Mouse (Mus musculus) thymus, postnatal 25 days (tissue): ENCODE data around the gene Il6ra.
"Not testable (repeated sequence)": the region's sequence is repeated elsewhere in the genome, so short reads cannot be mapped to it uniquely, and the experiment has no call there.

ENCODE experiments used
- DNase-seq: peaks from one replicate; pipeline ENCODE4 v3.0.0; 2022

Il6ra gene

GRCm38 (mm10) chr3:89872684-89873083 is 40.3 kb downstream of the Il6ra start:
- no peak for DNase-seq

DNA sequence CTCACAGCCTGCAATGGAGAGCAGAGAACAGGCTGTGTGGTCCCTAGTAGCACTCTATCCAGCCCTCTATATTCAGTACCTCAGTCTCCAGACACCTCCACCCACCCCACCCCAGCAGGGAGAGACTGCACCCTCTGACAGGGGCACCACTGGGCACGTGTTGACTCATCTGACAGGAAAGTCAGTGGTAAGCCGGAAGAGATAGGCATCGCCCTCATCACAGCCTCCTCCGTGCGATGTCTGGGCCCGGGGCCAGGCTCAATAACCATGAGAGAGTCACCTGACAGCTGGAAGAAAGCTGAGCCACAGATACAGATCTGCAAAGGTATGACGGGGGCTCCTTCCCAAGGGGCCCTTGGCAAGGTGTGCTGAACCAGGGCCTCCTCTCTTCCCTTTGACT is 40.8 kb downstream of the Il6ra start:
- peak; percentile 85 for DNase-seq

DNA sequence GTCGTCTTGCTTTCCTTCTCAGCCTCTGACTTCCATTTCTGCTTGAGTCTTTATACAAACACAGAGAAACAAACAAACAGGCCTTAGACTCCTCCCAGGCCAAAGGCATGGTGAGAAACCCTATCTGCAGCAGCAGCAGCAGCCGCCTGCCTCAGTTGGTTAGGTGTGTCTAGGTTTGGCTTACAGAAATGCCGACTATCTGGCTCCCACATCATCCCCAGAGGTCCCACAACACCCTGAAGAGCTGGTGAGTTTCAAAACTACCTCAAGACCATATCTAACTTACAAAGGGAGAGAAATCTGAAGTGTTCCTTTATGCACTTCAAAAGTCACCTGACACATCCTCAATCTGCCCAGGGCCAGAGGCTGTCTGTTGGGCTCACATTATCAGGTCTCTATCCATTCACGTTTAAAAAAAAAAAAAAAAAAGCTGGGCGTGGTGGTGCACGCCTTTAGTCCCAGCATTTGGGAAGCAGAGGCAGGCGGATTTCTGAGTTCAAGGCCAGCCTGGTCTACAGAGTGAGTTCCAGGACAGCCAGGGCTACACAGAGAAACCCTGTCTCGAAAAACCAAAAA is 41.6 kb downstream of the Il6ra start:
- DNase-seq, result no peak

- DNase-seq, result peak; percentile 63
Measured at GRCm38 (mm10) chr3:89870472-89871271, 42.3 kb downstream of the Il6ra start.

- DNase-seq, result peak; percentile 65
Measured at GRCm38 (mm10) chr3:89869556-89869955, 43.4 kb downstream of the Il6ra start.

GRCm38 (mm10) chr3:89868956-89869355 is 44.0 kb downstream of the Il6ra start:
- DNase-seq, result no peak

DNA sequence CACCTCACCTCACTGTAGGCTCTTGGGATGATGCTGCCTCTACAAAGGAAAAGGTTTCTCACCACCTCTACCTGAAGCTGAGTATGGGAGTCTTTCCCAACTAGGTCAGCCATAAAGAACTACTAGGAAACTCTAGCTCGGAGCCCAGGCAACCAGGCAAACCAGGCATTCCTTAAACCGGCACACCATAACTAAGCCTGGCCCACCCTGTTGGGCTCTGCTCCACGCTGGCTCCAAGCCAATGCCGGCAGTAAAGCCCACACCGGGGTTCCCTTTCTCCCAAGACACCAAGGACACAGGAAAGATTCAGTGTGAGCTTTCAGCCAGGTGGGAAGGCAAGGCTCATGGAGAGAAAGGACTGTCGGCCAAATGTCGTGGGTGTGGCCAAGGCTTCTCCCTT is 44.6 kb downstream of the Il6ra start:
- no peak for DNase-seq

GRCm38 (mm10) chr3:89867651-89868050 is 45.3 kb downstream of the Il6ra start:
- no peak for DNase-seq

DNA sequence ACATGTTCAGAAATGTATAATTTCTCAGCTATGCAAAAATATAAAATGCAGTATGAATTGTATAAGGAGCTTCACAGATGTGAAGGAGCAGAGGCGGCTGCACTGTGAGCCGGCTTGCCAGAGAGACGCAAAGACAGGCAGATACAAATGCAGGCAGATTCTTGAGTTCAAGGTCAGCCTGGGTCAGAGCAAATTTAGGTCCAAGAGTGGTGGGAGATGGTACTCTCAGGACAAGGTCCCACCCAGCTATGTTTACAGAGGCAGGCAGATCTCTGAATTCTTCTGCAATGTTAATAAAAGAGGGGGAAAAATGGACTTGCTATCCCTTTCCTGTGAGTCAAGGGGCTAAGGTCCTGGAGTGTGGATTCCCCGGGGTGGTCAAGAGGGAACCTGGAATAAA is 47.2 kb downstream of the Il6ra start:
- no peak for DNase-seq

DNA sequence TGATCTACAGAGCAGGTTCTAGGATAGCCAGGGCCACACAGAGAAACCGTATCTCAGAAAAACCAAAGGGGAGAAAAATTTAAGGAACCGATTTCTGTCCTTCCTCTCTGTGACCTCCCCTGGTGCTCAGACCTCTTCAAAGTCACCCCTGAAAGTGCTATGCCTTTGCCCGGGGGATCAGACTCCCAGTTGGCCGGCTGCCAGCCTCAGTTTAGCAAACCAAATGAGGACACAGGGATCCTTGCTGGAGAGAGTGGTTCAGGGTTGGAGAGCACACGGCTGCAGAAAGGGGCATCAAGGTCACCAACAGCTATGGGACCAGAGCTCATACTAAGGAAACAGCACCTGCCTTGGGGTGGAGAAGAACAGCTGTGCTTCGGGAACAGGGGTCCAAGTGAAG is 48.0 kb downstream of the Il6ra start:
- no peak for DNase-seq

- DNase-seq, result peak; percentile 70
Measured at GRCm38 (mm10) chr3:89863716-89864509, 49.1 kb downstream of the Il6ra start.

DNA sequence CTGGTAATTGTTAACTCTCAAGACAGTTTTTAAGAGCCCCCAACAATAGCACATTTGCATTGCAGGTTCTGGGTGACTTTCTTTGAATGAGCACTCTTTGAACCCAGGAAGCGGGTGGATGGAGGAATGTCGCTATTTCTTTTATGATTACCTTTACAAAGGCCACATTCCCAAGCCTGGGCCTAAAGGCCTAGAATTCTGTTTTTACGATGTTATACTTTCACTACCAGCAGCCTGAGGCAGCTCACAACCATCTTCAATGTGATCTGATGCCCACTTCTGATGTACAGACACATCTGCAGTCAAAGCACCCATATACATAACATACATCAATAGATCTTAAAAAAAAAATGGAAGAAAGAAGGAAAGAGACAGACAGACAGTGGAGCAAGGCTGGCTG is 49.7 kb downstream of the Il6ra start:
- not testable (repeated sequence) for DNase-seq

DNA sequence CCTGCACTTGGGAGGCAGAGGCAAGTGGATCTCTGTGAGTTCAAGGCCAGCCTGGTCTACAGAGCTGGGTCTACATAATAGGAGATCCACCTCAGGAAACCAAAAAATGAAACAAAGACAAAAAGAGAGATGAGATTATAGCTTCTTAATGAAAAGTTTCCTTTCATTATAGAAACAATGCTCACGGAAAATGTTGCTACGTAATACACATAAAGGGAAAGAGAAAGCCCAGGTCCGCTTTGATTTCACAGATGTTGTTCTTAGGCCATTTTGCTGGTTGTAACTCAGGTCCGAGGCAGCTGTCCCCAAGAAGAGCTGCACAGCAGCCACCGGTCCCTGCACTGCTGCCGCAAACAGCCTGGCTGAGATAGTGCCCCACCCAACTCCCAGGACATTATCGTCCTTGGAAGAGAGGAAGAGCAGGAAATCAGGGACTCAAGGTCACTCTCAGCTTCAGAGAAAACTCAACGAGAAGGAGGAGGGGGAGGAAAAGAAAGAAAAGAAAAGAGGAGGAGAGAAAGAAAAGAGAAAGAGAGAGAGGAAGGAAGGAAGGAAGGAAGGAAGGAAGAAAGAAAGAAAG is 50.7 kb downstream of the Il6ra start:
- DNase-seq, result no peak

DNA sequence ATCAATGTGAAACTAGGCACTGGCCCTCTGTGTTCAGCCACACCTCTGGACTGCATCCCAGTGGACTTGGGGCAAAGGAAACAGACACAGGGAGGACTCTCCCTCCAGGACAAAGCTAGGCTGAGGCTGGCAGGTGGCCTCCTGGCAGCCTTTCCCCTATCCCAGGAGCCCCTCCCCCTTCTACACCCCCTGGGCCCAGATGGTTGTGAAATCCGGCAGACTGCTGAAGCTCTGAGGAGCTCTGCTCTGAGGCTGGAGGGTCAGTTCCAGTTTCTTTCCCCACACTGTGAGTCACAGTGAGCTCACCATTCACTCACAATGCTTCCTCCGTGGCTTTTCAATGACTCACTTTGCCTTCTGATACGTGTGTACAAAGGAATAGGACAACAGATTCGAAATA is 51.9 kb downstream of the Il6ra start:
- no peak for DNase-seq

DNA sequence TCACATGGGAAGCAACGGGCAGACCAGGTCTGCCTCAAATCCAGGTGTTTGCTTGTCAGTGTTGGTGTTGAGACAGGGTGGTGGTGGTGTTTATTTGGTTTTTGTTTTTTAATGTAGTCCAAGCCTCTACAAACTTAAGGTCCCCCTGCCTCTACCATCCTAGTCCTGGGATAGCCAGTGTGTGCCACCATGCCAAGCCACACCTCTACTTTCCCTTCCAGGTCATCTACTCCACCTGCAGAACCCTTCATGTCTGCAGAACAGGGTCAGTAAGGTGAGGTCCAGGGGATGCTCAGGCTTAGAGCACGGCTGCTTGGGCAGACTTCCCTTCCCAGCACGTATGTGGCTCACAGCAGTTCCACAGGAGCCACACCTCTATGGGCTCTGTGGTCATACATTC is 52.7 kb downstream of the Il6ra start:
- no peak for DNase-seq

DNA sequence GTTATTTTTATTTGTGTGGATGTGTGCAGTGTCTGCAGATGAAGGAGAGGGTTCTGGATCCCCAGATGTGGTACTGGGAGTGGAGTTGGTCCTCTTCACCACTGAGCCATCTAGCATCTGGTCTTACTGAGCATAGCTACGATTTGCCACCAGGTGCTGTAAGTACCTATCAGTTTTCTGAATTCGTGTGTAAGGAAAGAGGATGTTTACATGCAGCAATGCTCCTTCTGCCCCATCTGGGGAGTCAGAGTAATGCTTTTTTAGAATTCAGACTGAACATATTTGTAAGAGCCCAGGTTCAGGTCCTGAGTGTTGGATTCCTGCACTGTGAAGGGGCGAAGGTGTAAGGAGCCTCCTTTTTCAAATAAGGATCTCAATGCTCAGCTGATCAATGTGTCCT is 53.1 kb downstream of the Il6ra start:
- DNase-seq, result no peak

DNA sequence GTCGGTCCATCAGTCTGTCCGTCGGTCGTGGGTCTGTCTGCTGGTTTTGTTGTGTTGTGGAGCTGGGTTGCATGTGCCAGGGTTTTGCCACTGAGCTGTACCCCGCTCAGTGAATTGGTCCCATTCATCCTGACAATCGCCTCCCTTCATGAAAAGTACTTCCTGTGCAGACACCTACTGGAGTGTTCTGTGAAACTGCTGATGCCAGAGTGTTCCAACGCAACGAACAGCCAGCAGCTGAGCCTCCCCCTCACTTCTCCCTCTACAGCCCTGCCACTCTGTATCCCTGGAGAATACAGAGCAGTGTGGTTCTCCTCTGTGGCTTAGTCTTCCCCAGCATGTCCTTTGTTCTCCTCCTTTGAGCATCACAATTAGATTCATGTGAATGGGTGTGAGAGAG is 54.1 kb downstream of the Il6ra start:
- DNase-seq, result no peak

DNA sequence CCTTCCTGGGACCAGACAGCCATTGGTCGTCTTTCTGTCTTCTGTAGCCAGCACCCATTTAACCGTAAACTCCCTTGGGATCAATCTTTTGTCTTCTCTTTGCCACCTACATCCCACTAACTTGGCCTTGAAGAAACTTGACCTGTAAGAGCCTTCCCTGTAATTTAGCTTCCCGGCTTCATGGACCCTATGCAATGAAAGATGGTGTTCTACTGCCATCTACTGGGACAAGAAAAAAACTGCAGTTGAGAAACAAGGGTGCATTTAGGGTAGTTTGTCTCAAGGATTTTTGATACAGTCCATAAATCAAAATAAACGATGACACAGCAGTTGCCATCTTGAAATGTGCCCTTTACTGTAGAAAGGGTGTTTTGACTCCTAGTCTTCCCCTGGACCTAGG is 54.9 kb downstream of the Il6ra start:
- DNase-seq, result no peak

- no peak for DNase-seq
Measured at GRCm38 (mm10) chr3:89857353-89857752, 55.6 kb downstream of the Il6ra start.

DNA sequence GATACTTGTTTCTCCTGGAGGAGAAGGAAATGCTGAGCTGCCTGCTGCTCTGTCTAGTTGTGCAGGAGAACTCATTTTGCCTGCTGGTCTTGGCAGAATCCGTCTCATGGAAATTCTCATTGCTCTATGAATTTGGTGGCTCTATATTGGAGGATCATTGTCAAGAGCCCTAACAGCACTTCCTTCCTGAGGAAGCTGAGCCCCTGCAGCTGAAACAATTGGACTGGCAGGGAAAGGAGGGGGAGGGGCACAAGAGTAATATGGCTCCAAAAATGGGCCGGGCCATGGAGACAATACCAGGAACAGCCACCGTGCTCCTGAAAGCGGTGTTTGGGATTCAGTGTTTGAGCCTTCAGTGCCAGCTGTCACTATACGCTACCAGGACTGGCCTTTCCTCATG is 59.2 kb downstream of the Il6ra start:
- DNase-seq, result no peak

- no peak for DNase-seq
Measured at GRCm38 (mm10) chr3:89848083-89848482, 64.9 kb downstream of the Il6ra start.

GRCm38 (mm10) chr3:89847596-89847995 is 65.4 kb downstream of the Il6ra start:
- no peak for DNase-seq

- no peak for DNase-seq
Measured at GRCm38 (mm10) chr3:89847126-89847525, 65.9 kb downstream of the Il6ra start.

DNA sequence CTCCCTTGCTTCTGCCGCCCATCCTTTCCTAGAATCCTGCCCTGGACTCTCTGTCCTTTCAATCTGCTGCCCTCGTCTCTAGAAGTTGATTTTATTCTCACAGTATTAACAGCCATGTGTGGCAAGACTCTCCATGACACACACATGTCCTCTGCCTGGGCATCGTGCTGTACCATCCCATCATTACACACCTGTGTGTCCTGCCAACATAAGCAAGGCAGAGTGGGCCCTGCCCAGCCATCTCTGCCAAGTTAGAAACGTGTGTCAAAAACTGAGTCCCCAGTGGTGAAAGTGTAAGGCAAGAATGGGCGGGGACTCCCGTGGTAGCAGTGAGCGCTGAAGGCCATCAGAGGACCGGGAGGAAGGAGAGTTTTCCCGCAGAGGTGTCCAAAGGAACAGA is 67.2 kb downstream of the Il6ra start:
- no peak for DNase-seq
